Mouse (Mus musculus): ENCODE data around the gene Cnih3. TPM values are rescaled to one million over a fixed set of nuclear protein-coding genes. Genes with fewer than 3 reads are reported as not detected.

The Cnih3 gene
- polyA plus RNA-seq, 1 experiment from 2014 or later, result 1.6 TPM

DNA sequence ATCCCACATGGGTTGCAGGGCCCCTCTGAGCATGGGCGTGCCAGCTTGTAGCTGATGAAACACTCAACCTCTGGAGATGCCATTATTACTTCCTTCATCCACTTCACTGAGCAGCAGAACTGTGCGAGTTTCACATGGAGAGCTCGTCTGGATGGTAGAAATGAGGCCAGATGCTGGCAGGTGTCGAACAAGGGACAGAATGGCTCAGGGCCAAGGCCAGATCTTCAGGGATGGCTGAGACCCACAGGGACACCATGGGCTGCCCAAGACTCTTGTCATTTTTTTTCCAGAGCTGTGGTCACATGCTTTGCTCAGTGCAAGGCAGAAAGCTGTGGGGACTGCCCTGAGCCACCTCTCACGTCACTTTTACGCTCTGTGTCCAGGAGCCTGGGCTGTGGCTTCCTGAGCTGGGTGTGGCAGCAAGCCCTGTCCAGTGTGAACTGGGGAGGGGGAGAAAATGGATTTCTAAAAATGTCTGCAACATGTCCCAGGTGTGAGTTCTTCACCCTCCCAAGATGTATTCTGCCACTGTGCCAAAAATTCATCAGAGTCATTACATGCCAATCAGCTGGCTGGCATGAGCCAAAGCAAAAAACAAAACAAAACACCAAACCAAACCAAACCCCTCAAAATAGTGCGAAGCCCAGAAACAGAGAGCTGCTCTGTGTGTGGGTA is 107.1 kb downstream of the Cnih3 start:
- 66% methylated on average over 7 of the region's 7 CpGs for WGBS
- H3K27me3 ChIP-seq (replicated peaks; ENCODE audit: control insufficient read depth, insufficient read depth, low read length), result no peaks in the 10 kb centered on the region
- no peak overlapping the region for H3K27ac ChIP-seq (replicated peaks; ENCODE audit: low read depth, low read length)
- no peak overlapping the region for H3K9ac ChIP-seq (ENCODE audit: low read depth, low read length)
- no peak for ATAC-seq (ENCODE audit: low read depth)
- peaks cover 6% of the 10 kb centered on the region; the same call in 1 of the 2 replicates for H3K4me1 ChIP-seq (ENCODE audit: control insufficient read depth, insufficient read depth, low read length)
- H3K36me3 ChIP-seq (ENCODE audit: control insufficient read depth, insufficient read depth, low read length), result no peaks in the 10 kb centered on the region
- DNase-seq (ENCODE audit: low spot score), result no peak
- H3K4me2 ChIP-seq (ENCODE audit: low read depth, low read length), result no peak overlapping the region
- no peaks in the 10 kb centered on the region for H3K9me3 ChIP-seq (ENCODE audit: control insufficient read depth, low read length)
- H3K4me3 ChIP-seq (ENCODE audit: low read depth, low read length), result no peak overlapping the region

DNA sequence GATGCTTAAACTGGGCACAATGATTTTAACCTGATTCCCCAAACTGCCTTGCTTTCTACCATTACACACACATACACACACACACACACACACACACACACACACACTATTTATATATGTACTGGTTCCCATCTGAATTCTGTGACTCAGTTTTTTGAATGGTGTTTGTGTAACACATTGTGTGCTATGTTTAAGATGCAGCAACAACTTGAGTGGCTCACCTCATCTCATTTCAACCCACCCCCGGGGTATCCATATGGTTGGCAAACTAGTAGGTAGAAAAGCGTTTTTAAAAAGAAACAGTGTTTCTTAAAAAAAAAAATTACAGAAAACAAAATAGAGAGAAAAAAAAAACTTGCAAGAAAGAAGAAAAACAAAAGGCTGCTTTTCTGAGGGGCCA is 107.9 kb downstream of the Cnih3 start:
- 77% methylated on average over 2 of the region's 2 CpGs for WGBS
- no peak overlapping the region for H3K27ac ChIP-seq (replicated peaks; ENCODE audit: low read depth, low read length)
- no peak overlapping the region for H3K4me2 ChIP-seq (ENCODE audit: low read depth, low read length)
- DNase-seq (ENCODE audit: low spot score) (no peak), ATAC-seq (ENCODE audit: low read depth) (no peak)
- no peaks in the 10 kb centered on the region for H3K27me3 ChIP-seq (replicated peaks; ENCODE audit: control insufficient read depth, insufficient read depth, low read length)
- no peak overlapping the region for H3K4me3 ChIP-seq (ENCODE audit: low read depth, low read length)
- peaks cover 6% of the 10 kb centered on the region; the same call in 1 of the 2 replicates for H3K4me1 ChIP-seq (ENCODE audit: control insufficient read depth, insufficient read depth, low read length)
- H3K9me3 ChIP-seq (ENCODE audit: control insufficient read depth, low read length), result no peaks in the 10 kb centered on the region
- H3K36me3 ChIP-seq (ENCODE audit: control insufficient read depth, insufficient read depth, low read length), result no peaks in the 10 kb centered on the region
- no peak overlapping the region for H3K9ac ChIP-seq (ENCODE audit: low read depth, low read length)

DNA sequence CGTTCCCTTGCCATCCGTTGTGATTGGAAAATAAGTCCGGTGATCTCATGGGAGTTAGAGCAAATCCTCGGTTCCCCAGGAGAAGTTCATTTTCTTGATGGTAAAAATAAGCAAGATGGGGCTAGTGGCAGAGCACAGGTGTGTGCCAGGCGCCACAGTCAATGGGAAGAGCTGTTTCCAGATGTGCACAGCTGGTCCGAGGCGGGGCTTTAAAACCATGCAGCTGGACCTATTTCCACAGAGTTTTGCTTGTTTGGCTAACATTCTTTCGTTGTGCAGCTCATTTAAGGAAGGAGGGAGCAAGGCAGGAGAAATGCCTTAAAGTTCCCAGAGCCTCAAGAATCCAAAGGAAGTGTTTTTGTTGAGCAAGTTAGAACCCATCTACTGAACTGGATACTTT is 109.1 kb downstream of the Cnih3 start:
- no peak overlapping the region for H3K4me2 ChIP-seq (ENCODE audit: low read depth, low read length)
- no peaks in the 10 kb centered on the region for H3K9me3 ChIP-seq (ENCODE audit: control insufficient read depth, low read length)
- ATAC-seq (ENCODE audit: low read depth) (no peak), DNase-seq (ENCODE audit: low spot score) (peak; percentile 53)
- no peak overlapping the region for H3K27ac ChIP-seq (replicated peaks; ENCODE audit: low read depth, low read length)
- no peak overlapping the region for H3K9ac ChIP-seq (ENCODE audit: low read depth, low read length)
- no peaks in the 10 kb centered on the region for H3K36me3 ChIP-seq (ENCODE audit: control insufficient read depth, insufficient read depth, low read length)
- no peak overlapping the region for H3K4me3 ChIP-seq (ENCODE audit: low read depth, low read length)
- H3K27me3 ChIP-seq (replicated peaks; ENCODE audit: control insufficient read depth, insufficient read depth, low read length), result no peaks in the 10 kb centered on the region
- H3K4me1 ChIP-seq (ENCODE audit: control insufficient read depth, insufficient read depth, low read length), result peaks cover 9% of the 10 kb centered on the region
- WGBS, result 45% methylated on average over 8 of the region's 8 CpGs

DNA sequence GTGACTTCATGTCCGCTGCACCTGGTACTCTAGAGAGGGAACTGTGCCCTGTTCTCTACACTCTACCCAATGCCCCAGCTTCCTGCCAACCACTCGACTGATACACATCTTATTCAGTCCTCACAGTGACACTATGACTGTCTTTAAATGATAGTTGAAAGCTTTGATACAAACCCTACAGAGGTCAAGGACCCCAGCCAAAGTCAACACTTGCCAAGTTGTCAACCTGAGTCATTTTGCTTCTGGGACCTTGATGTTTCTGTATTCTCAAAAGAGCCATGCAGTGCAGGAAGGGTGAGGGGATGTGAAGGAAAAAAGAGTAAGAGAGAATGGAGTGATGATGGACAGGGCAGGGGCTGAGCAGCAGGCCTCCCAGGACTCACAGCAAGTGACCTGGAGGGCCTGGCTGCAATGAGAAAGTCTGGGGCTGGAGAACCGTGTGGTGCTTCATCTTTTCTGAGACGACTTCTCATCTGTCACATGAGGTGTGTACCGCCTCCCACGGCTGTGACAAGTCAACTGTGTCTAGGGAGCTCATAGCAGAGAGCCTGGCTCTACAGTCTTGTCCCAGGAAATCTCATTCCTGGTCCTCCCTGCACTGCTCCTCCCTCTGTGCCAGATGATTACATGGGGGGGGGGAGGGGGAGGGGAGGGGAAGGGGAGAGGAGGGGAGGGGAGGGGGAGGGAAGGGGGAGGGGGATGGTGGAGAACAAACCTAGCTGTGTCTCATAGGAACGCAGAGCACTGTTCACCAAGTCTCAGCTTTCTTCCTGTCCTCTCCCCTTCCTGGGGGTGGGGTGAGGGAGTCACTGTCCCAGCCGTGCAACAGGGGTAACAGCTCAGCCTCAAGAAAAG is 109.8 kb downstream of the Cnih3 start:
- Histone ChIP-seq H3K36me3 (ENCODE audit: control insufficient read depth, insufficient read depth, low read length) (no peaks in the 10 kb centered on the region), H3K4me2 (ENCODE audit: low read depth, low read length) (no peak overlapping the region), H3K4me1 (ENCODE audit: control insufficient read depth, insufficient read depth, low read length) (peaks cover 13% of the 10 kb centered on the region), H3K4me3 (ENCODE audit: low read depth, low read length) (no peak overlapping the region), H3K27ac (replicated peaks; ENCODE audit: low read depth, low read length) (no peak overlapping the region), H3K9me3 (ENCODE audit: control insufficient read depth, low read length) (no peaks in the 10 kb centered on the region), H3K27me3 (replicated peaks; ENCODE audit: control insufficient read depth, insufficient read depth, low read length) (no peaks in the 10 kb centered on the region), H3K9ac (ENCODE audit: low read depth, low read length) (no peak overlapping the region)
- DNase-seq (ENCODE audit: low spot score), result no peak
- no peak for ATAC-seq (ENCODE audit: low read depth)
- 47% methylated on average over 7 of the region's 8 CpGs for WGBS

DNA sequence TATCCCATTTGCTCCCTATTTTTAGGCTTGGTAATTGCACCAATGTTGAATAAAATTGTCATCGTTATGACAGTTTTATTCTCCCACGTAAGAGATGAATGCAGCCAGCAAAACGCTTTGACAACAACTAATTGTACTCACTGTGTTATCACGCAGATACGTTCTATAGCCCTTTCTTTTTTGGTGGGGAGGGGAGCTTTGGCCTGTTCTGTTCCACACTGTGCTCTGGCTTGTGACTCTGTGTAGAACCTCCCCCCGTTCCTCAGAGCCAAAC is 110.4 kb downstream of the Cnih3 start:
- Histone ChIP-seq H3K27ac (replicated peaks; ENCODE audit: low read depth, low read length) (no peak overlapping the region), H3K9me3 (ENCODE audit: control insufficient read depth, low read length) (no peaks in the 10 kb centered on the region), H3K4me3 (ENCODE audit: low read depth, low read length) (no peak overlapping the region), H3K9ac (ENCODE audit: low read depth, low read length) (no peak overlapping the region), H3K27me3 (replicated peaks; ENCODE audit: control insufficient read depth, insufficient read depth, low read length) (no peaks in the 10 kb centered on the region), H3K4me2 (ENCODE audit: low read depth, low read length) (no peak overlapping the region), H3K4me1 (ENCODE audit: control insufficient read depth, insufficient read depth, low read length) (peaks cover 13% of the 10 kb centered on the region), H3K36me3 (ENCODE audit: control insufficient read depth, insufficient read depth, low read length) (no peaks in the 10 kb centered on the region)
- 79% methylated on average over 6 of the region's 6 CpGs for WGBS
- ATAC-seq (ENCODE audit: low read depth) (no peak), DNase-seq (ENCODE audit: low spot score) (no peak)

DNA sequence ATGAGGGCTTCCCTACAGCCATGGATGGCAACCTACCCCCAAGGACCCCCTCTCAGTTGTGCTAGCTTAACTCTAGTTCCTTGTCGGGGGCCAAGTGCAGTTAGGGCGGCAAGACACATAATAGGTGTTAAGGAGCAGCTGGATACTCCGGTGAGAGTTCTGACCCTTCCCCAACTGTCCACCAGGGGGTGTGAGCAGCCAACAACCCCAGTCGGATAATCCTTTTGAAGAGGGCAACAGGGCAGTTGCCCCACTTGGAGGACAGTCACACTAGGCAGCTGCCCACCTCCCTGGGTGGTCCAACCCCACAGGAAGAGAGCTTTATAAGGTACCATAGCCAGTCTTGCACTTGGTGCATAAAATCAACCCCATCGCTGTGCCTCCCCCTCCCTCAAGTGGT is 112.6 kb downstream of the Cnih3 start:
- Histone ChIP-seq H3K27ac (replicated peaks; ENCODE audit: low read depth, low read length) (no peak overlapping the region), H3K4me3 (ENCODE audit: low read depth, low read length) (no peak overlapping the region), H3K4me2 (ENCODE audit: low read depth, low read length) (no peak overlapping the region), H3K36me3 (ENCODE audit: control insufficient read depth, insufficient read depth, low read length) (no peaks in the 10 kb centered on the region), H3K4me1 (ENCODE audit: control insufficient read depth, insufficient read depth, low read length) (peaks cover 13% of the 10 kb centered on the region), H3K27me3 (replicated peaks; ENCODE audit: control insufficient read depth, insufficient read depth, low read length) (no peaks in the 10 kb centered on the region), H3K9ac (ENCODE audit: low read depth, low read length) (no peak overlapping the region), H3K9me3 (ENCODE audit: control insufficient read depth, low read length) (no peaks in the 10 kb centered on the region)
- ATAC-seq (ENCODE audit: low read depth), result no peak
- no peak for DNase-seq (ENCODE audit: low spot score)
- 48% methylated on average over 5 of the region's 5 CpGs for WGBS

DNA sequence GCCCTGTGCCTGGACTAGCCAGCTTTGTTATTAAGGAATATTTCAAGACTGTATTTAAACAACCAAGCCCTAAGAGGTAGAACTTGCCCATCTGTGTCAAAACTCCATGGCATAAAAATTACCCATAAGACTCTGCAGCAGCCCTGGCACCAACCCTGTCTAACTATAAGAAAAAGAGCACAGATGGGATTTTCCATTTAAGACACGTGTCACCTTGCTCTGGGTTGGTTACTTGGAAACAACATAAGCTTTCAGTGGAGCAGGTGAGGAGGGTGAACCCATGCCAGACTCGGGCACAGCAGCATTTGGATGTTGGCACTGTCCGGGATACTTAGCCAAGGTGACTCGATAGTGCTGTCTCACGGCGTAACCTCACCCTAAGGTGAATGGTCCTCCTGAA is 113.6 kb downstream of the Cnih3 start:
- Histone ChIP-seq H3K4me3 (ENCODE audit: low read depth, low read length) (no peak overlapping the region), H3K4me1 (ENCODE audit: control insufficient read depth, insufficient read depth, low read length) (peaks cover 13% of the 10 kb centered on the region), H3K36me3 (ENCODE audit: control insufficient read depth, insufficient read depth, low read length) (no peaks in the 10 kb centered on the region), H3K4me2 (ENCODE audit: low read depth, low read length) (no peak overlapping the region), H3K9me3 (ENCODE audit: control insufficient read depth, low read length) (peaks cover 7% of the 10 kb centered on the region), H3K27ac (replicated peaks; ENCODE audit: low read depth, low read length) (no peak overlapping the region), H3K9ac (ENCODE audit: low read depth, low read length) (no peak overlapping the region), H3K27me3 (replicated peaks; ENCODE audit: control insufficient read depth, insufficient read depth, low read length) (no peaks in the 10 kb centered on the region)
- no peak for ATAC-seq (ENCODE audit: low read depth)
- DNase-seq (ENCODE audit: low spot score), result no peak
- 91% methylated on average over 6 of the region's 6 CpGs for WGBS

DNA sequence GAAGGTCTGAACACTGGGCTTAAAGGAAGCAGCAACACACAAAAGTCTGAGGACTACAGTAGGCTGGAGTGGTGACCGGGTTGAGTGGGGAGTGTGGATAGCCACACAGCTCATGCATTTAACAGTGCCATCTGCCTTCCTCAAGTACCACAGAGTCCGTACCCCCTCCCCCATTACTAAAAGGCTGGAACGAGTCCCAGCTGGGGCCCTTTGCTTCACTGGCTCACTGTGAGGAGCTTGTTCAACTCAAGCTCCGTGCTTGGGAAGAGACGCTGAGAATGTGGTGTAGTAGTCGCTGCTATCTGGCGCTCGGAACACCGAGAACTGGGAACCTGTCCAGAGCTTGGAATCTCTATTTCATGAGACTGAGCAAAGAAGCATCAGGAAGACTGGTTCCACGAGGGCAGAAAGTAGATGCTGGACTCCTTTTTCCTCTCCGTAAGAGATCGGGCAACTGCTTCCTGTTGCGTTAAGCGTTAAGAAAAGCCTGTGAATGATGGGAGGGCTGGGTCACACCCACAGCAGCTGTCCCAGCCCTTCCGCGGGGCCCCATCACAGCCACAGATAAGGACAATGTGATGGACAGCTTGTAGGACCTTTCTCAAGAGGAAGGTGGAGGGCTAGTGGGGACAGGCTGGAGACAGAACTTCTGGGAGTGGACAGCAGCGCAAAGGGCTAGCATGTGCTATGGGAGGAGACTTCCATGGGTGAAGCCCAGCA is 114.3 kb downstream of the Cnih3 start:
- Histone ChIP-seq H3K27ac (replicated peaks; ENCODE audit: low read depth, low read length) (no peak overlapping the region), H3K4me2 (ENCODE audit: low read depth, low read length) (no peak overlapping the region), H3K9ac (ENCODE audit: low read depth, low read length) (no peak overlapping the region), H3K27me3 (replicated peaks; ENCODE audit: control insufficient read depth, insufficient read depth, low read length) (no peaks in the 10 kb centered on the region), H3K9me3 (ENCODE audit: control insufficient read depth, low read length) (peaks cover 14% of the 10 kb centered on the region), H3K4me1 (ENCODE audit: control insufficient read depth, insufficient read depth, low read length) (peaks cover 12% of the 10 kb centered on the region), H3K36me3 (ENCODE audit: control insufficient read depth, insufficient read depth, low read length) (no peaks in the 10 kb centered on the region), H3K4me3 (ENCODE audit: low read depth, low read length) (no peak overlapping the region)
- ATAC-seq (ENCODE audit: low read depth) (no peak), DNase-seq (ENCODE audit: low spot score) (peak; percentile 55)
- WGBS, result 72% methylated on average over 16 of the region's 17 CpGs
